Mouse (Mus musculus) urinary bladder, postnatal 4 days (tissue): ENCODE results near the gene Npas3.

Experiments used
- DNase-seq, 2 experiments: peaks; one replicate each; pipeline ENCODE4 v3.0.0; 2021 to 2022; ENCODE audit warnings: low spot score in 2 of 2

The Npas3 gene

GRCm38 (mm10) chr12:53864436-53865136 lies 616.1 kb downstream of the Npas3 start:
- DNase-seq = no peak

GRCm38 (mm10) chr12:53865691-53866090 lies 617.2 kb downstream of the Npas3 start:
- DNase-seq = no peak

- no peak for DNase-seq
Measured at GRCm38 (mm10) chr12:53869981-53870380, 621.5 kb downstream of the Npas3 start.

GRCm38 (mm10) chr12:53875226-53875625 lies 626.7 kb downstream of the Npas3 start:
- no peak for DNase-seq

- no peak for DNase-seq
Measured at GRCm38 (mm10) chr12:53876693-53877092, 628.2 kb downstream of the Npas3 start.

- DNase-seq = no peak
Measured at GRCm38 (mm10) chr12:53881684-53882083, 633.2 kb downstream of the Npas3 start.

GRCm38 (mm10) chr12:53882863-53883262 lies 634.4 kb downstream of the Npas3 start:
- DNase-seq = no peak

GRCm38 (mm10) chr12:53888624-53889023 lies 640.1 kb downstream of the Npas3 start:
- no peak for DNase-seq

- no peak for DNase-seq
Measured at GRCm38 (mm10) chr12:53895909-53896308, 647.4 kb downstream of the Npas3 start.

- no peak for DNase-seq
Measured at GRCm38 (mm10) chr12:53908761-53909160, 660.3 kb downstream of the Npas3 start.

- DNase-seq = no peak
Measured at GRCm38 (mm10) chr12:53910192-53910591, 661.7 kb downstream of the Npas3 start.

GRCm38 (mm10) chr12:53922153-53922552 lies 673.7 kb downstream of the Npas3 start:
- no peak for DNase-seq

- no peak for DNase-seq
Measured at GRCm38 (mm10) chr12:53948826-53949225, 700.3 kb downstream of the Npas3 start.

- DNase-seq = no peak
Measured at GRCm38 (mm10) chr12:53962004-53962403, 713.5 kb downstream of the Npas3 start.

GRCm38 (mm10) chr12:53963534-53963933 lies 715.1 kb downstream of the Npas3 start:
- DNase-seq = no peak

GRCm38 (mm10) chr12:53969378-53970174 lies 721.1 kb downstream of the Npas3 start:
- DNase-seq = no peak

GRCm38 (mm10) chr12:53970721-53971120 lies 722.2 kb downstream of the Npas3 start:
- DNase-seq = no peak

- DNase-seq = no peak
Measured at GRCm38 (mm10) chr12:53973414-53973813, 724.9 kb downstream of the Npas3 start.

- no peak for DNase-seq
Measured at GRCm38 (mm10) chr12:53981575-53982507, 733.4 kb downstream of the Npas3 start.

- no peak for DNase-seq
Measured at GRCm38 (mm10) chr12:53983946-53984345, 735.5 kb downstream of the Npas3 start.

GRCm38 (mm10) chr12:53985851-53986842 lies 737.7 kb downstream of the Npas3 start:
- no peak for DNase-seq
